Mouse (Mus musculus) megakaryocyte, embryonic 14.5 days (primary cell): ENCODE measurements around the gene Kcnmb2.

Experiments
- FLI1 ChIP-seq: IDR thresholded peaks from 2 replicates; pipeline ENCODE4 v1.6.1; 2012; ENCODE audit warnings: low read length, inconsistent platforms, mixed read lengths
- GATA1 ChIP-seq: IDR thresholded peaks from 3 replicates; pipeline ENCODE4 v1.6.1; 2012; ENCODE audit warnings: mixed read lengths, low read length, inconsistent platforms, borderline replicate concordance

DNA sequence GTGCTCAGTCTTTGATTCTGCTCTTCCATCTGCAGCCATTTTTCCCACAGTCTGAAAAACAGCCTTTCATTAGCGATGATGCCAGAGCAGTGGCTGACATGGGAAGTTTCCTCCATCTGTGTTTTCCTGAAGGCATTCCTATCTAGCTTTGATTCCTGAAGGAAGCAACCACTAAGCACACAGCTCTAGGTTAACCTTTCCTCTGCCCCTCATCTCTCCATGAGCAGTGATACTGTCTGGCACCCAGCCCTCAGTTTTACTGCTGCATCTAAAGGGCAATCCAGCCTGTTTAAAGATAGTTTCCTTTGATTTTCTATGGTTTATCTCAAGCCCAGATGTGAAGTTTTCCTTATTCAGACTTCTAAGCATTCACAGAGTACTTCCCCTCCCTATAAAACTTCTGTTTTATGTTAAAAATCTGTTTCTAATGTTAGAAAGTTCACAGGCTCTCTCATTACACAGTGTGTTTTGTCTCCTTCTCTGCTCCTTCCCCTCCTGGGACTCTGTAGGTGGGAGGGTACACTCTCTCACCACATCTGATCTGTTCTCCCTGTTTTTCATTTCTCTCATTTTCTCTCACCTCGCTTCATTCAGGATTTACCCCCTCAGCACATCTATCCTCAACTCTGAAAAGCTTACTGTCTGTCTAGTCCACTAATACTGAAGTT is 283.7 kb downstream of the Kcnmb2 start:
- TF ChIP-seq GATA1 (no peak), FLI1 (no peak)
